Mouse (Mus musculus) stomach, postnatal 0 days (tissue): ENCODE data around the gene Tekt5. TPM values are rescaled to one million over a fixed set of nuclear protein-coding genes. Genes with fewer than 3 reads are reported as not detected.

Source experiments
- ATAC-seq: fragments of 200-750 bp; cut with Nextera tagmentation; 2 replicates; pipeline ENCODE4 v1.8.0; 2017; ENCODE audit not compliant: low FRiP score, low TSS enrichment
- DNase-seq: peaks from one replicate; pipeline ENCODE4 v3.0.0-alpha.2; 2016; ENCODE audit warnings: low spot score
- H3K27ac ChIP-seq: fragments of 300-500 bp; sonication (generic); replicated peaks from 2 replicates; pipeline ENCODE4 v1.5.1; 2014; ENCODE audit warnings: mild to moderate bottlenecking, control low read depth
- H3K27me3 ChIP-seq: fragments of 300-500 bp; sonication (generic); 2 replicates; pipeline ENCODE4 v1.6.1; 2014; ENCODE audit warnings: low read length; ENCODE audit not compliant: control insufficient read depth, insufficient read depth
- H3K36me3 ChIP-seq: fragments of 300-500 bp; sonication (generic); 2 replicates; pipeline ENCODE4 v1.6.1; 2014; ENCODE audit warnings: low read length, mixed read lengths; ENCODE audit not compliant: control insufficient read depth, insufficient read depth
- H3K4me1 ChIP-seq: fragments of 300-500 bp; sonication (generic); replicated peaks from 2 replicates; pipeline ENCODE4 v1.6.1; 2014; ENCODE audit warnings: antibody characterized with exemption; ENCODE audit not compliant: control insufficient read depth, insufficient read depth
- H3K4me2 ChIP-seq: fragments of 300-500 bp; sonication (generic); replicated peaks from 2 replicates; pipeline ENCODE4 v1.6.1; 2014; ENCODE audit warnings: low read depth, mild to moderate bottlenecking, control low read depth, moderate library complexity
- H3K4me3 ChIP-seq: fragments of 300-500 bp; sonication (generic); 2 replicates; pipeline ENCODE4 v1.5.1; 2014; ENCODE audit warnings: low read depth, low read length, control low read depth
- H3K9ac ChIP-seq: fragments of 300-500 bp; sonication (generic); 2 replicates; pipeline ENCODE4 v1.6.1; 2014; ENCODE audit warnings: mild to moderate bottlenecking, low read length, control low read depth, mixed read lengths
- H3K9me3 ChIP-seq: fragments of 300-500 bp; sonication (generic); 2 replicates; pipeline ENCODE4 v1.6.1; 2016; ENCODE audit warnings: low read length; ENCODE audit not compliant: control insufficient read depth
- CTCF ChIP-seq: IDR thresholded peaks from 2 replicates; pipeline ENCODE4 v1.5.1; 2016; ENCODE audit warnings: antibody characterized with exemption, low read depth, mild to moderate bottlenecking, moderate library complexity
- EP300 ChIP-seq: optimal IDR thresholded peaks from 2 replicates; pipeline ENCODE3; 2016; ENCODE audit warnings: antibody characterized with exemption
- WGBS: fragments of 180-500 bp; shearing (Covaris S2); extraction: QIAGEN DNeasy Blood & Tissue Kit; methylation state at CpG from one replicate; pipeline ENCODE4 v1.1.7; 2014; 5-methylcytosine and 5-hydroxymethylcytosine counted together
- polyA plus RNA-seq: library from polyadenylated mRNA; unstranded; fragments of >200 nt; fragmentation: Nextera tagmentation; extraction: Ambion mirVana; gene quantifications from 2 replicates; pipeline ENCODE4 v1.2.1, GENCODE M21; 2015

Gene Tekt5
- polyA plus RNA-seq, 1 experiment from 2014 or later, result 0.74 TPM

DNA sequence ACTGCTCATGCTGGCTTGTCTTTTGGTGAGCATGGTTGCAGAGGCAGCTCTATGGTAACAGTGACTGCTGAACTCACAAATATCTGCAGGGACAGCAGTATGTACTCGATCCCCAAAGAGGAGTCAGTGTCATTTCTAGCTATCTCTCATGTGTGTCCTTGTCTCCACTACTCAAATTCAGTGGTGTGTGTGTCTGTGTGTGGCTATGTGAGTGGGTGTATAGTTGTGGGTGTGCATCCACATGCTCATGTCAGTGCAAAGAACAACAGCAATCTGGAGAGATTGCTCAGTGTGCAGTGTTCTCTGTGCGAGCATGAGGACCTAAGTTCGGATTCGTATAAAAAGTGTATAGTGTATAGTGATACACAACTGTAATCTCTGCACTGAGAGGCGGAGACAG is 56.7 kb downstream of the Tekt5 start:
- ATAC-seq (no peak), DNase-seq (no peak)
- 75% methylated on average over 5 of the region's 5 CpGs for WGBS
- Histone ChIP-seq H3K4me3 (no peak overlapping the region), H3K4me2 (no peak overlapping the region), H3K9ac (no peak overlapping the region), H3K27me3 (no peaks in the 10 kb centered on the region), H3K36me3 (no peaks in the 10 kb centered on the region), H3K4me1 (no peaks in the 10 kb centered on the region; the same call in 1 of the 2 replicates), H3K27ac (no peak overlapping the region), H3K9me3 (no peaks in the 10 kb centered on the region)
- TF ChIP-seq CTCF (no peak), EP300 (no peak)

DNA sequence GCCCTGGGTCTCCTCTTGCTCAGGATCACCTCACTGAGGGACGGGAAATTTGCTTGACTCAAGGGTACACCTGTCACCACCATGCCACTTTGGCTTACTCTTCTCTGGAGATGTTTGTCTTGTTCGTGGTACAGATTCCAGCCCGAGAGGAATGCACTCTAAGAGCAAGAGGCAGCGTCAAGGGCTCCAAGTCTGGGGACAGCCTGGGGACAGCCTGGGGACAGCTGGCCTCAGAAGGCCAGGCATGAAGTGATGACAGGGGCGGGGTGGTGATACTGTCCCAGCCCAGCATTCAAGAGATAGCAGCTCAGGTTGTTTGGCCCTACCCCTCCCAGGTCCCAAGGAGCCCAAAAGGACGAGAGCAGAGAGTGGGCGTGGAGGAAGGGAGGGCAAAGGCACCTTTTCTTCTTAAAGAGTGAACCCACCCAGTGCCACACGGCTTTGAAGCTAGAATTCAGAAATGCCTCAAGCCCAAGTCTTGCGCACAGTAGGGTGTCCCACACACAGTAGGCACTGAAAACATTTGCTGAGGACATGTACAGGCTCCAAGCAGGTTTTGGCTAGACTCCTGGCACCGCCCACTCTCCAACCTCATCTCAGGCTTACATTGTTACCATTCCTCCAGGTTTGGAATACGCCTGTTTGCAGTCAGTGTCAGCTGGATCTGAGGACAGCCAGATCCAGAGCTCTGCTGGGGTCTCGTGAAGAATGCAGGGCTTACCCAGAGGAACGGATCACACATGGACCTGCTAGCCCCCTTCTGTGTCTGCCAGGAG is 57.7 kb downstream of the Tekt5 start:
- WGBS, result 64% methylated on average over 13 of the region's 13 CpGs
- no peaks in the 10 kb centered on the region for H3K36me3 ChIP-seq
- no peaks in the 10 kb centered on the region for H3K27me3 ChIP-seq
- TF ChIP-seq CTCF (no peak), EP300 (no peak)
- DNase-seq, result no peak
- no peak overlapping the region; the same call in 1 of the 2 replicates for H3K27ac ChIP-seq
- no peaks in the 10 kb centered on the region; the same call in 1 of the 2 replicates for H3K4me1 ChIP-seq
- H3K4me2 ChIP-seq, result no peak overlapping the region
- H3K4me3 ChIP-seq, result no peak overlapping the region
- H3K9me3 ChIP-seq, result no peaks in the 10 kb centered on the region
- no peak for ATAC-seq
- H3K9ac ChIP-seq, result no peak overlapping the region

DNA sequence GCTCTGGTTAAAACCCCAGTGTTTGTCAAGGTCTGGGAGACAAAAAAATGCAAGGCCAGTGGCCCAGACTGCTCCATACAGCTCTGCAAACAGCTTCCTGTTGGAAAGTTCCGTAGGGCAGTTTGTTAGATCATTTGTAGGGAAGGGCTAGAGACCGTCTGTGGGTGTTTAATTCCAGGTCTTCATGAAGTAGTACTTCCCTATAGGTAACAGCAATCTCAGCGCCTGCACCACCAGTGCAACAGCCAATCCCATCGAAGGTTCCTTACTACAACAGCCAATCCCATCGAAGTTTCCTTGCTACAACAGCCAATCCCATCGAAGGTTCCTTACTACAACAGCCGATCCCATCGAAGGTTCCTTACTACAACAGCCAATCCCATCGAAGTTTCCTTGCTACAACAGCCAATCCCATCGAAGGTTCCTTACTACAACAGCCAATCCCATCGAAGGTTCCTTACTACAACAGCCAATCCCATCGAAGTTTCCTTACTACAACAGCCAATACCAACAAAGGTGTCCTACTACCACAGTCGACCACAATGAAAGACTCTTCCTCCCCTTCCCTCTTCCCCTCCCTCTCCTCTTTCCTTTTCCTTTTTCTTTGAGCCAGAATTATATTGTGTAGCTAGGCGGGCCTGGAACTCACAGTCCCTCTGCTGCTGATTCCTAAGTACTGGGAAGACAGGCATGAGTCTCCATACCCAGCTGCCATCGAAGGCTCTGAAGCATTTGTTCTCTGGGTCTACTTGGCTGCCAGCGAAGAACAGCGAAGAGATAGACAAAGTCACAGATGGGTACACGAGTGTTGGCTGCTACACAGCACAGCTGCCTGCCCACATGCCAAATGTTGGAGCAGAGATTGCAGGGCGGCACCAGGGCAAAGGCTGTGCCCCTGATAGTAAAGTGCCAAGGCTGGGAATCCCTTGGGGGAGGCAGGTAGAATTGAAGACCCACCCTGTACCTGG is 58.6 kb downstream of the Tekt5 start:
- Histone ChIP-seq H3K9ac (no peak overlapping the region), H3K9me3 (no peaks in the 10 kb centered on the region), H3K27ac (peak overlapping the region; percentile 40), H3K4me3 (no peak overlapping the region), H3K4me2 (no peak overlapping the region), H3K36me3 (no peaks in the 10 kb centered on the region), H3K27me3 (no peaks in the 10 kb centered on the region), H3K4me1 (no peaks in the 10 kb centered on the region; the same call in 1 of the 2 replicates)
- ATAC-seq (no peak), DNase-seq (no peak)
- TF ChIP-seq EP300, result no peak
- no peak for TF ChIP-seq CTCF
- WGBS, result 90% methylated on average over 19 of the region's 19 CpGs

DNA sequence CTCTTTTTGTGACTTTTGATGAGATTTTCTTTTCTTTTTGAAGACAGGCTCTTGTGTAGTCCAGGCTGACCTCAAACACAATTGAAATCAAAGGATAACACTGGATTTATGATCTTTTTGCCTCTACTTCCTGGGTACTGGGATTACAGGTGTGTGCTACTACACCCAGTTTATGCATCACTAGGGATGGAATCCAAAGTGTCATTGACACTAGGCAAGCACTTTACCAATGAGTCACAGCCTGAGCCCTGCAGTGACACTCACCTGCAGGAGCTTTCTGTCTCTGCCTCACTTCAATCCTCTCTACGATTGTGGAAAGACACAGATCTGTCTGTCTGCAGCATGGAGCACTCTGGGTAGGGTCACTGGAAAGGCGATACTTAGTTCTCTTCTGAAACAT is 59.3 kb downstream of the Tekt5 start:
- peak; percentile 58 for ATAC-seq
- TF ChIP-seq EP300 (no peak), CTCF (no peak)
- Histone ChIP-seq H3K27ac (peak overlapping the region; percentile 40), H3K4me3 (no peak overlapping the region), H3K4me2 (no peak overlapping the region), H3K36me3 (no peaks in the 10 kb centered on the region), H3K9ac (no peak overlapping the region), H3K27me3 (no peaks in the 10 kb centered on the region), H3K9me3 (no peaks in the 10 kb centered on the region), H3K4me1 (0 out of 2 replicates have a peak, but pooled peaks cover under 1% of the 10 kb centered on the region)
- 71% methylated on average over 2 of the region's 2 CpGs for WGBS
- no peak for DNase-seq

DNA sequence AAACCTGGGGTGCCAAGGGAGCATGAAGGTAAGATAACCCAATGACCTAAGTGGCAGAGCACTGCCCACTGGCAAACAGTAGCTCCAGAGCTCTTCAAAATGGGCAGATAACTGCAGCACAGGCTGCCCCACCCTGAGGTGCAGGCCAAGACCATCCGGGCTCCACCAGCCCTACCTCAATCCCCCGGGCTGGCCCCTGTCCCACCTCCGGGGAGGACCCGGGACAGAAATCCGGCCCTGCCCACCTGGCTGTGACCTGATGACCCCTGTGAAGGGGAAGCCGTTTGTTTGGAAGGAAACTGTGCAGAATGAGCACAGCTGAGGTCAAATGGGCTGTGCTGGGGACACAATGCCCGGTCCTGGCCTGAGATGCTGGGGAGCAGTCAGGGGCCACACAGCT is 62.6 kb downstream of the Tekt5 start:
- no peaks in the 10 kb centered on the region for H3K27me3 ChIP-seq
- no peak for DNase-seq
- H3K27ac ChIP-seq, result no peak overlapping the region
- H3K4me2 ChIP-seq, result no peak overlapping the region
- H3K4me3 ChIP-seq, result no peak overlapping the region
- H3K9me3 ChIP-seq, result no peaks in the 10 kb centered on the region
- no peak for TF ChIP-seq EP300
- TF ChIP-seq CTCF, result no peak
- H3K4me1 ChIP-seq, result 0 out of 2 replicates have a peak, but pooled peaks cover 6% of the 10 kb centered on the region
- no peak for ATAC-seq
- H3K36me3 ChIP-seq, result no peaks in the 10 kb centered on the region
- no peak overlapping the region for H3K9ac ChIP-seq
- 33% methylated on average over 7 of the region's 7 CpGs for WGBS
